Mouse (Mus musculus) hindbrain, embryonic 14.5 days (tissue): ENCODE measurements around the gene Cdkn1b. TPM values are rescaled to one million over a fixed set of nuclear protein-coding genes. Genes with fewer than 3 reads are reported as not detected.
A peak's percentile ranks its signal among the peaks of the same experiment; 100 is the strongest.

Source experiments
- ATAC-seq: fragments of 200-750 bp; cut with Nextera tagmentation; 2 replicates; pipeline ENCODE4 v1.8.0; 2017; ENCODE audit warnings: moderate number of reproducible peaks, mild to moderate bottlenecking, moderate TSS enrichment, moderate library complexity; ENCODE audit not compliant: low FRiP score
- DNase-seq: peaks from one replicate; pipeline ENCODE4 v3.0.0-alpha.2; 2015; ENCODE audit warnings: low spot score
- H3K27ac ChIP-seq: fragments of 300-500 bp; sonication (generic); 2 replicates; pipeline ENCODE4 v1.5.1; 2014; ENCODE audit warnings: mild to moderate bottlenecking, moderate library complexity
- H3K27me3 ChIP-seq: fragments of 300-500 bp; sonication (generic); 2 replicates; pipeline ENCODE4 v1.6.1; 2014; ENCODE audit warnings: mild to moderate bottlenecking, low read length, mixed read lengths; ENCODE audit not compliant: control insufficient read depth, insufficient read depth
- H3K36me3 ChIP-seq: fragments of 300-500 bp; sonication (generic); replicated peaks from 2 replicates; pipeline ENCODE4 v1.6.1; 2014; ENCODE audit not compliant: control insufficient read depth, insufficient read depth
- H3K4me1 ChIP-seq: fragments of 300-500 bp; sonication (generic); replicated peaks from 2 replicates; pipeline ENCODE4 v1.6.1; 2014; ENCODE audit warnings: antibody characterized with exemption, low read length, mixed read lengths; ENCODE audit not compliant: control insufficient read depth, insufficient read depth
- H3K4me2 ChIP-seq: fragments of 300-500 bp; sonication (generic); replicated peaks from 2 replicates; pipeline ENCODE4 v1.6.1; 2014; ENCODE audit warnings: mild to moderate bottlenecking, moderate library complexity
- H3K4me3 ChIP-seq: fragments of 300-500 bp; sonication (generic); replicated peaks from 2 replicates; pipeline ENCODE4 v1.5.1; 2014; ENCODE audit warnings: mild to moderate bottlenecking, low read length
- H3K9ac ChIP-seq: fragments of 300-500 bp; sonication (generic); 2 replicates; pipeline ENCODE4 v1.6.1; 2014
- H3K9me3 ChIP-seq: fragments of 300-500 bp; sonication (generic); 2 replicates; pipeline ENCODE4 v1.6.1; 2016; ENCODE audit warnings: low read length; ENCODE audit not compliant: control insufficient read depth
- WGBS: fragments of 180-500 bp; shearing (Covaris S2); extraction: QIAGEN DNeasy Blood & Tissue Kit; methylation state at CpG from one replicate; pipeline ENCODE4 v1.1.7; 2014; 5-methylcytosine and 5-hydroxymethylcytosine counted together
- polyA plus RNA-seq: library from polyadenylated mRNA; unstranded; fragments of >200 nt; fragmentation: Nextera tagmentation; extraction: Ambion mirVana; gene quantifications from 2 replicates; pipeline ENCODE4 v1.2.1, GENCODE M21; 2014

Cdkn1b gene
- polyA plus RNA-seq, 1 experiment from 2014 or later: 19.0 TPM

- Histone ChIP-seq H3K4me1 (no peaks in the 10 kb centered on the region), H3K36me3 (no peaks in the 10 kb centered on the region), H3K27ac (no peak overlapping the region), H3K27me3 (no peaks in the 10 kb centered on the region), H3K9me3 (no peaks in the 10 kb centered on the region), H3K4me2 (no peak overlapping the region), H3K4me3 (no peak overlapping the region), H3K9ac (no peak overlapping the region)
- ATAC-seq (no peak), DNase-seq (no peak)
- WGBS: 100% methylated on average over 2 of the region's 2 CpGs
These were observed 49.3 kb downstream of the Cdkn1b start for GRCm38 (mm10) chr6:134969498-134969897.

GRCm38 (mm10) chr6:134972096-134972495, 51.9 kb downstream of the Cdkn1b start:
- peak; percentile 30 for DNase-seq
- Histone ChIP-seq H3K9me3 (no peaks in the 10 kb centered on the region), H3K36me3 (no peaks in the 10 kb centered on the region), H3K4me1 (no peaks in the 10 kb centered on the region), H3K9ac (no peak overlapping the region), H3K4me3 (no peak overlapping the region), H3K4me2 (no peak overlapping the region), H3K27ac (no peak overlapping the region), H3K27me3 (no peaks in the 10 kb centered on the region)
- ATAC-seq: no peak
- 57% methylated on average over 4 of the region's 4 CpGs for WGBS

Other genes starting within 250 kb of the Cdkn1b start
- 5.4 and 5.7 TPM in 2 replicates for gene Dusp16, start 127.8 kb upstream of the Cdkn1b start, polyA plus RNA-seq
- 3.2 and 3.3 TPM in 2 replicates for gene Crebl2, start 90.2 kb upstream of the Cdkn1b start, polyA plus RNA-seq
- gene Gpr19, start 21.8 kb upstream of the Cdkn1b start, polyA plus RNA-seq: 34.0 and 37.1 TPM in 2 replicates
- 3.9 TPM in 2 replicates for gene Apold1, start 61.3 kb downstream of the Cdkn1b start, polyA plus RNA-seq
- 70.4 and 72.6 TPM in 2 replicates for gene Ddx47, start 91.2 kb downstream of the Cdkn1b start, polyA plus RNA-seq
- gene Gprc5a, start 145.2 kb downstream of the Cdkn1b start, polyA plus RNA-seq: 0.09 and 0.56 TPM in 2 replicates
- not detected in 2 replicates for gene Gprc5d, start 197.9 kb downstream of the Cdkn1b start, polyA plus RNA-seq